Mouse (Mus musculus): Measurements from ENCODE around the gene Chd1l. TPM values are rescaled to one million over a fixed set of nuclear protein-coding genes. Genes with fewer than 3 reads are reported as not detected.

Gene Chd1l
- total RNA-seq (2021), result 10 to 100 TPM in 1 of 2 experiments, 1 to 10 TPM in 1; 8.5 to 11.6 TPM
- long read RNA-seq, experiment 1, partial matches to known transcripts, result 1 of 13 reads
- long read RNA-seq, experiment 1, other reads (novel, unspliced or antisense), result 9 of 13 reads
- long read RNA-seq, experiment 2, transcript Chd1l-201 (23 exons, 3,008 nt), result major isoform, 30 of 78 reads
- long read RNA-seq, experiment 2, partial matches to known transcripts, result 15 of 78 reads
- long read RNA-seq, experiment 2, other reads (novel, unspliced or antisense), result 33 of 78 reads

- DNase-seq (ENCODE audit: low spot score in 2 of 2), result peak; percentile 92 to 95
Measured at GRCm38 (mm10) chr3:97609845-97610410, at the start of gene Chd1l. TSS of gene Chd1l (minus strand) at chr3:97610203.

- DNase-seq (ENCODE audit: low spot score in 2 of 2), result no peak
Measured at GRCm38 (mm10) chr3:97659746-97660145, 49.7 kb upstream of the Chd1l start.

GRCm38 (mm10) chr3:97658426-97659193, 48.6 kb upstream of the Chd1l start:
- DNase-seq (ENCODE audit: low spot score in 2 of 2), result peak in 1 of 2 experiments; percentile 12

GRCm38 (mm10) chr3:97657655-97658411, 47.8 kb upstream of the Chd1l start, which contains the start of gene Prkab2:
TSS of gene Prkab2 (plus strand) at chr3:97658193.
- peak; percentile 99 for DNase-seq (ENCODE audit: low spot score in 2 of 2)

- no peak for DNase-seq (ENCODE audit: low spot score in 2 of 2)
Measured at GRCm38 (mm10) chr3:97654901-97655300, 44.9 kb upstream of the Chd1l start.

GRCm38 (mm10) chr3:97653781-97654180, 43.8 kb upstream of the Chd1l start:
- no peak for DNase-seq (ENCODE audit: low spot score in 2 of 2)

GRCm38 (mm10) chr3:97651604-97652003, 41.6 kb upstream of the Chd1l start:
- DNase-seq (ENCODE audit: low spot score in 2 of 2), result no peak

- no peak for DNase-seq (ENCODE audit: low spot score in 2 of 2)
Measured at GRCm38 (mm10) chr3:97649469-97649868, 39.5 kb upstream of the Chd1l start.

GRCm38 (mm10) chr3:97649022-97649421, 39.0 kb upstream of the Chd1l start:
- DNase-seq (ENCODE audit: low spot score in 2 of 2), result no peak

- DNase-seq (ENCODE audit: low spot score in 2 of 2), result no peak
Measured at GRCm38 (mm10) chr3:97648518-97648917, 38.5 kb upstream of the Chd1l start.

- no peak for DNase-seq (ENCODE audit: low spot score in 2 of 2)
Measured at GRCm38 (mm10) chr3:97642001-97642400, 32.0 kb upstream of the Chd1l start.

GRCm38 (mm10) chr3:97641396-97641795, 31.4 kb upstream of the Chd1l start:
- no peak for DNase-seq (ENCODE audit: low spot score in 2 of 2)

GRCm38 (mm10) chr3:97634288-97634761, 24.3 kb upstream of the Chd1l start:
- DNase-seq (ENCODE audit: low spot score in 2 of 2), result no peak

- no peak for DNase-seq (ENCODE audit: low spot score in 2 of 2)
Measured at GRCm38 (mm10) chr3:97633456-97633855, 23.5 kb upstream of the Chd1l start.

- no peak for DNase-seq (ENCODE audit: low spot score in 2 of 2)
Measured at GRCm38 (mm10) chr3:97631258-97631860, 21.4 kb upstream of the Chd1l start.

GRCm38 (mm10) chr3:97630746-97631145, 20.7 kb upstream of the Chd1l start:
- DNase-seq (ENCODE audit: low spot score in 2 of 2), result no peak

- DNase-seq (ENCODE audit: low spot score in 2 of 2), result no peak
Measured at GRCm38 (mm10) chr3:97629941-97630340, 19.9 kb upstream of the Chd1l start.

- DNase-seq (ENCODE audit: low spot score in 2 of 2), result peak; percentile 66 to 71
Measured at GRCm38 (mm10) chr3:97628391-97629001, 18.5 kb upstream of the Chd1l start, which contains the start of gene Fmo5. TSS of gene Fmo5 (plus strand) at chr3:97628804.

- DNase-seq (ENCODE audit: low spot score in 2 of 2), result no peak
Measured at GRCm38 (mm10) chr3:97627893-97628292, 17.9 kb upstream of the Chd1l start.

GRCm38 (mm10) chr3:97624611-97625010, 14.6 kb upstream of the Chd1l start:
- DNase-seq (ENCODE audit: low spot score in 2 of 2), result no peak

Measured in adrenal gland, adult 18-20 months (tissue).